Mouse (Mus musculus): Measurements from ENCODE around the gene Nipa1. TPM values are rescaled to one million over a fixed set of nuclear protein-coding genes. Genes with fewer than 3 reads are reported as not detected.

The Nipa1 gene
- total RNA-seq, 2 experiments from 2014 or later, result 4.6 to 4.8 TPM

- intact Hi-C loops (cut with DNase I), result loop anchor here (2.0 to 10.0 kb wide), 2 partner anchors 17 to 165 kb away; partner anchors contain the start of gene Tubgcp5
- DNase-seq, result no peak
Observed at GRCm38 (mm10) chr7:55959801-55960200, 60.0 kb downstream of the Nipa1 start.

GRCm38 (mm10) chr7:55957916-55958315 lies 61.8 kb downstream of the Nipa1 start:
- intact Hi-C loops (cut with DNase I), result loop anchor here (2.0 kb wide), 1 partner anchor 15 kb away; no protein-coding TSS in a partner anchor
- DNase-seq, result no peak

- intact Hi-C loops (cut with DNase I), result no loop called here
- DNase-seq, result no peak
Observed at GRCm38 (mm10) chr7:55957178-55957577, 62.6 kb downstream of the Nipa1 start.

DNA sequence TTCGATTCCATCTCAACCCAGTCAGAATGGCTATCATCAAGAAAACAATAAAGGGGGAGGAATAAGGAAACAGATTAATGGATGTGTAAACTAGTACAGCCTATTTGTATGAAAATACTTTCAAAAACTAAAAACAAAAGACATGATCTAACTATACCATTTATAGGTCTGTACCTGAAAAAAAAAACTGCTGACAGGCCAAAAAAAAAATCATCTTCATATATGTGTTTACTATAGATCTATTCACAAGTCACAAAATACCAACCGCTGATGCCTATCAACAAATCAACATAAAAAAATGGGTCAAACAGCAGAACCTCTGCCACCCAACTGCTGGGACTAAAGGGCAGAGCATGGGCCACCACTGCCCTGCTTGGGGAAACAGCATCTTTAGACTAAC lies 63.7 kb downstream of the Nipa1 start:
- DNase-seq, result no peak
- intact Hi-C loops (cut with DNase I), result no loop called here

DNA sequence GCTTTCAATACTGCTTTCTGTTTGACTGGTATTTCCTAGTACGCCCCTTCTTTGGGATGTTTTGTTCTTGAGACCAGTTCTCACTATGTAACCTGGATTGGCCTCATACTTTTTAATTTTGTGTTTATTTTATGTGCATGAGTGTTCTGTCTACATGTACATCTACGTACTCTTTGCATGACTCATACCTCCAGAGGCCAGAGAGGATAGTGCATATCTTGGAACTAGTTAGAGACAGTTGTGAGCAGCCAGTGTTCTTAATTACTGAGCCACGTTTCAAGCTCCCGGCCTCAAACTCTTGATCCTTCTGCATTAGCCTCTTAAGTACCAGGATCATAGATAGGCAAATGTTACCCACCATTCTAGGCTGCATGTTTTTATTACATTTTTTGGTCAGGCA lies 81.4 kb downstream of the Nipa1 start:
- intact Hi-C loops (cut with DNase I), result no loop called here
- DNase-seq, result no peak

- DNase-seq, result no peak
- intact Hi-C loops (cut with DNase I), result no loop called here
Observed at GRCm38 (mm10) chr7:55935025-55935424, 84.7 kb downstream of the Nipa1 start.

- intact Hi-C loops (cut with DNase I), result no loop called here
- no peak for DNase-seq
Observed at GRCm38 (mm10) chr7:55928649-55929048, 91.1 kb downstream of the Nipa1 start.

Other genes with a start within 250 kb of the Nipa1 start
- gene Tubgcp5, start 225.8 kb downstream of the Nipa1 start, total RNA-seq (2021), result 10 to 100 TPM; 12.1 to 13.4 TPM
- gene Cyfip1, start 178.2 kb downstream of the Nipa1 start, total RNA-seq (2021), result 10 to 100 TPM; 45.7 to 45.9 TPM
- 10 to 100 TPM; 43.9 to 46.3 TPM for gene Nipa2, start 57.5 kb downstream of the Nipa1 start, total RNA-seq (2021)
- gene Herc2, start 30.2 kb upstream of the Nipa1 start, total RNA-seq (2021), result 10 to 100 TPM; 48.9 to 50.3 TPM
- not detected for gene Oca2, start 219.8 kb upstream of the Nipa1 start, total RNA-seq (2021)